Mouse (Mus musculus) liver, embryonic 14.5 days (tissue): ENCODE data around the gene Slc6a17.

Experiments used
- CTCF ChIP-seq: IDR thresholded peaks from 2 replicates; pipeline ENCODE4 v1.5.1; 2016; ENCODE audit warnings: antibody characterized with exemption, low read depth, control low read depth
- EP300 ChIP-seq: IDR thresholded peaks from 2 replicates; pipeline ENCODE4 v1.6.1; 2016; ENCODE audit warnings: antibody characterized with exemption, low read depth

- no peak for TF ChIP-seq EP300
- TF ChIP-seq CTCF, result no peak
Measured at GRCm38 (mm10) chr3:107483290-107483689, 34.5 kb downstream of the Slc6a17 start.
